Mouse (Mus musculus) retina, adult 2 months (tissue): ENCODE measurements around the gene Mpig6b.
A peak's percentile ranks its signal among the peaks of the same experiment; 100 is the strongest.

Experiments
- DNase-seq: peaks from one replicate; pipeline ENCODE4 v3.0.0-alpha.2; 2012; ENCODE audit warnings: low read depth, low spot score

Mpig6b gene

GRCm38 (mm10) chr17:35058911-35059892 is 6.8 kb downstream of the Mpig6b start, which contains the start of gene Ddah2:
Gene Ddah2 (plus strand): TSS chr17:35059035.
- DNase-seq = peak; percentile 42

DNA sequence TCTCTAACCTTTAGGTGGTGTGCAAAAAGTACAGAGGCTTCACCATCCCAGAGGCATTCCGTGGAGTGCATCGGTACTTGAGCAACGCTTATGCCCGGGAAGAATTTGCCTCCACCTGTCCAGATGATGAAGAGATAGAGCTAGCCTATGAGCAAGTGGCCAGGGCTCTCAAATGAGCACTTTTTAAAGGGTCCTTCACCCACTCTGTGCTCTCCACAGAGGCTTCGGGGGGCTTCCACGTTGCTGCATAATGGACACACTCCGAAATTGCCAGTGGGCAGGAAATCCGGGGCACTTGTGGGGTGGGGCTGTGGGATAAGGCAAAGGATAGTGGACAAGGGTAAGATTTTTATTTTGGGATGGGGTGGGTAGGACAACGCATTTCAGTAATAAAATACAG is 7.7 kb downstream of the Mpig6b start:
- DNase-seq = no peak

GRCm38 (mm10) chr17:35057090-35057489 is 8.9 kb downstream of the Mpig6b start:
- no peak for DNase-seq

DNA sequence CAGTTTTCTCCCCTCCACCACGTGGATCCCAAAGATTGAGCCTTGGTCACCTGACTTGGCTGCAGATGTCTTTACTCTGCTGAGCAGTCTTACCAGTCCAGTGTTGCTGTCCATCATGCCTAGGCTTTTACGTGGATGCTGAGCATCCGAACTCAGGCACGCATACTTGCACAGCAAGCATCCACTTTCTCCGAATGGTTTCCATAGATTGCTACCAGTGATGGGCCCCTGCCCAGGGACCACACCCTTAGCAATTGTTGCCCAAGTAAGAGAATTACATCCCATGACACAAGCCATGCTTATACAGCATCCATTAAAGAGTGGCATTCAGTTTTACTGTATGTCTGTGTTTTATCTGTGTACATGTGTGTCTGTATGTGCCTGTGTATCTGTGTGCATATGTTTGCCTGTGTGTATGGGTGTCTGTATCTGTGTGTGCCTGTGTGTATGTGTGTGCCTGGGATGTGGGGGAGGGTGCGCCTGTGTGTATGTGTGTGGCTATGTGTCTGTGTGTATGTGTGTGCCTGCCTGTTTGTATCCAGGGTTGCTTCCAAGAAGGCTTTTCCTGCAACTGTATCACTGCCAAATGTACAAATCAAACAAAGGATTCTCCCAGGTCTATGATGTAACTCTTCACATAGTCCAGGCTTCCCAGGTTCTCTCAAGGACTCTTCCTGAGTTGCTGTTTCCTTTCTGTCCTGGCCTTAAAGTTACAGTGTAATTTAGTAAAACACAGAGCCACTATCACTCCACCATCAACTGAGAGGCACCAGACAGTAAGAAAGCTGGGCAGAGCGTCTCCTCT is 10.1 kb downstream of the Mpig6b start:
- no peak for DNase-seq

DNA sequence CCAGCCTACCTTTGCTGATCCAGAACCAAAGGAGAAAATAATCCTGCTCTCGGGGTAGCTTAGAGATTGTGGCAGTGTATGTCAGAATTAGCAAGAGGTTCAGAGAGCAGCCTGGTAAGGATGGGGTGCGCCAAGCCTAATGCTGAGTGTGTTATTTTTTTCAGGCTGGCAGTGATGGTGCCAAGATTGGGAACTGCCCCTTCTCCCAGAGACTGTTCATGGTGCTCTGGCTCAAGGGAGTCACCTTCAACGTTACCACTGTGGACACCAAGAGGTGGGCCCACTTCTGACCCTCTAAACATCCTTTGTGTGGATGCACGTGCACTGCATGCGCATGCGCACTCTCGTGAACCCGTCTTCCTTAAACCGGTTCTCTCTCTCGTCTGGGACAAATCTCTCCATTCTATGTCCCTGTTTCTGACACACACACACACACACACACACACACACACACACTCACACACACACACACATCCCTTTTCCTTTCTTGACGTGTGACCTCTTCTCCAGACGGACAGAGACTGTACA is 13.6 kb downstream of the Mpig6b start:
- DNase-seq = no peak

DNA sequence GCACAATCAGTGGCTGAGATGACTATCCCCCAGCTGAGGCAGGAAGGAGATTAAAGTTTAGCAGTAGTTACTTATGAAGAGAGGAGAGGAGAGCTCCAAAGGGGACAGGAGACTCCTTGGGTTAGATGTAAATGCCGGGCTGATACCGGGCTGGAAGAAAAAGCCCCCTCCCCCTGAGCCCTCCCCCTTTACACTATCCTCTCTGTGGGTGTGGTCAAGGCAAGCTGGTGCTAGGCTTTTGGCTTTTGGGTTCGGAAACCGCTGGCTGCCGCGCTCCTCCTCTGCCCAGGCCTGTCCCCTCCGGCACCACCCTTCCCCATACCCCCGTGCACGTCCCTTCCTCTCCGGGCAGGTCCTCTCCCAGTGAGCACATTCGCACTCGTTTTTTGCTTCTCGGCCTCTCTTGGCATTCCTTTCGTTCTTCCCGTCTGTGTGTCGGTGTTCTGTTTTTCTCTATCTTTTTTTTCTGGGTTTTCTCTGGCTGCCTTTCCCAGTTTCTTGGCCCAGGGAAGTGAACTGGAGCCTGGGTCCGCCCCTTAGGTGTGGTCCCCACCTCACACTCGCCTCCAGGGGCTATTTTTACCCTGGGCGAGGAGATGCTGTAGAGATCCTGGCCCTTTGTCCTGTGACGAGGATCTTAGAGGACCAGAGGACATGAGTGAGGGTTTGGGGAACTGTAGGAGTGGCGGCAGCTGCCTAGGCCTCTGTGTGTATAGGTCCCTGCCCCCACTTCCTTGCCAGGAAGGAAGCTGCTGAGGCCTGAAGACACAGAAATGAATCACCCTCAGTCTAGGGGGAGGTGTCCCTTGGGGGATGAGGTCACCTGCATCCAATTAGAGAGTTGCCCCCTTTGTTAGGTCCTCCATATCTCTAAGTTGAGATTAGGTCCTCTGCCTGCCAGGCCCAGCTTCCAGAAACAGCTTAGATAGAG is 14.6 kb downstream of the Mpig6b start:
- no peak for DNase-seq

GRCm38 (mm10) chr17:35050126-35050750 is 15.7 kb downstream of the Mpig6b start:
- no peak for DNase-seq

DNA sequence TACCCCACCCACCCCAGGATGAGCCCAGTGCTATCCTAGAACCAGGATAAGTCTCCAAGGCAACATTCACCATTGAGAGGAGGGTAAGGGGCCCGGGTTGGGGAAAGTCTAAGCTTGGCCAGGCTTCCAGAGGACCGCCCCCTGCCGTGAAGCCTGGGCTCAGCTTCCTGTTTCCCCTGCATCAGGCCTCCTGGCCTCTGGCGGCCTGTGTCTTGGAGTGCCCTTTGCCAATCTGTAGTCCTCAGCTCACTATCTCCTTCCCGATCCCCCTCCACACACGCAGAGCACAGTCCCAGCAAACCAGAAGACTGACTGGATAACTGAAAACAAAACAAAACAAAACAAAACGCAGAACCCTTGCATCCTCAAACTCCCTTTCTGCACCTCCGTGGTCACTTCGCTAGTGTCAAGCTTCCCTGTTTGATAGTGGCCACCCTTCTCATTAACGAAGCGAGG is 16.4 kb downstream of the Mpig6b start, which contains the start of gene Clic1:
TSS of gene Clic1 (plus strand) at position 406 of the 456 bp plus-strand sequence.
- DNase-seq = no peak

DNA sequence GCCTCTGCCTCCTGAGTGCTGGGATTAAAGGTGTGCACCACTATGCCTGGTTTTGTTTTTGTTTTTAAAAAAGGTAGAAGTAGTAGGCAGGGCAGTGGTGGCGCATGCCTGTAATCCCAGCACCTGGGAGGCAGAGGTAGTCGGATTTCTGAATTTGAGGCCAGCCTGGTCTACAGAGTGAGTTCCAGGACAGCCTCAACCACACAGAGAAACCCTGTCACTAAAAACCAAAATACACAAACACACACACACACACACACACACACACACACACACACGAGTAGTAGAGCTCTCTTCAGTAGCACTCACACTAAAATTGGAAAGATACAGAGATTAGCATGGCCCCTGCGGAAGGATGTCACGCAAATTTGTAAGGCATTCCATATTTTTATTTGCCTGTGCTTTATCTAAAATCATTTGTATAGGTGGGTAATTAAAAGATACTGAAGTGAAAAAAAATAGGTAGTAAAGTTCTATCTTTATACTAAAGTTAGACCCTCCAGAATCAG is 17.0 kb downstream of the Mpig6b start:
- DNase-seq = no peak

- no peak for DNase-seq
Measured at GRCm38 (mm10) chr17:35048149-35048931, 17.6 kb downstream of the Mpig6b start.

- no peak for DNase-seq
Measured at GRCm38 (mm10) chr17:35047688-35048087, 18.3 kb downstream of the Mpig6b start.

DNA sequence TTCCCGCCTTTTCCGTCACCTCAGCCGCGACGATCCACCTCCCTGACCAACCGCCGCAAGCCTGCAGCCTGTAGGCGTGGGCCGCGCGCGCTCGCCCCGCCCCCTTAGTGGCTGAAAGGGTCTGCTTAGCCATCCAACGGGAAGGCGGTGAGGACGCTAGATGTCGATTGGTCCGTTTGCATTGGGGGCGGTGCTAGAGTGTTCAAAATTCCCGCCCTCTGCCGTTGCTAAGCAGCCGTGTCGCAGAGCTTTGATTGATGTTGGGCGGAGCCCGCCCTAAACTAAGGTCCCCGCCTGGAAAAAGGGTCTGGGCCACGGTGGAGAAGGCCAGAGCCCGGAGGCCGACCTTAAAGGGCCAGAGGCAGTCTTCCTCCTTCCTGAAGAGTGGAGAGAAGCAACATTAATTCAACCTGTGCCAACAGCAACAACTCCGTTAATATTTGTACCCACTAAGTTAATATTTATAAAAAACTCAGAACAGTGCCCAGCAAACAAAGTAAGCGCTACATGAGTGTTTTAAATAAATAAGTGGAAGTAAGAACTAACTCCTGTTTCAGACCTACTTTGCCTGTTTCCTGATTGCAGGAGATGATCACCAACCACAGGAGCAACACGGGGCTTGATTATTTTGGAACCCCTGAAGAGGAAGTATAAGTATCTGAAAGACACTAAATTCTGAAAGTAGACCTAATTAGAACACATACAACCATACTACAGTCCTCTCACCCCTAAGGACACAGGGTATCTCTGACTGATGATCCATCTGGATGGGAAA is 19.1 kb downstream of the Mpig6b start, which contains the start of gene Msh5:
TSS of gene Msh5 (minus strand) at position 65 of the 775 bp plus-strand sequence.
- peak; percentile 85 for DNase-seq

GRCm38 (mm10) chr17:35045807-35046680 is 19.9 kb downstream of the Mpig6b start:
- no peak for DNase-seq

GRCm38 (mm10) chr17:35044904-35045806 is 20.8 kb downstream of the Mpig6b start:
- DNase-seq = no peak

DNA sequence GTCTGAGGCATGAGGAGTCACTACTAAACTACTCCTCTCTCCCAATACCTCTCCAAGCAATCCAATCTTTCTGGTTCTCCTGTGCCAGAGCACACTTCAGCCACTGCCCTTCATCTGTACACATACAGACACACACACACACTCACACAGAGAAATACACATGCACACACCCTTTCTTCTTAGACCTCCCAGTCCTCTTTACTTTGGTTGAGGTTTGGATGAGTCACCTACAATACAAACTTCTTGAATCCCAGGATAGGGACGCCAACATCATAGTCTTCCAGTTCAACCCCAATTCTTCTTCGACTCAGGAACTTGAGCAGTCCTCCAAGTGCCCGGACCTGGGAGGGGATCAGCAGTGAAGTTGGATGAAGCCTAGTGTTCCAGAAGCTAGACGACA is 22.2 kb downstream of the Mpig6b start:
- DNase-seq = no peak

DNA sequence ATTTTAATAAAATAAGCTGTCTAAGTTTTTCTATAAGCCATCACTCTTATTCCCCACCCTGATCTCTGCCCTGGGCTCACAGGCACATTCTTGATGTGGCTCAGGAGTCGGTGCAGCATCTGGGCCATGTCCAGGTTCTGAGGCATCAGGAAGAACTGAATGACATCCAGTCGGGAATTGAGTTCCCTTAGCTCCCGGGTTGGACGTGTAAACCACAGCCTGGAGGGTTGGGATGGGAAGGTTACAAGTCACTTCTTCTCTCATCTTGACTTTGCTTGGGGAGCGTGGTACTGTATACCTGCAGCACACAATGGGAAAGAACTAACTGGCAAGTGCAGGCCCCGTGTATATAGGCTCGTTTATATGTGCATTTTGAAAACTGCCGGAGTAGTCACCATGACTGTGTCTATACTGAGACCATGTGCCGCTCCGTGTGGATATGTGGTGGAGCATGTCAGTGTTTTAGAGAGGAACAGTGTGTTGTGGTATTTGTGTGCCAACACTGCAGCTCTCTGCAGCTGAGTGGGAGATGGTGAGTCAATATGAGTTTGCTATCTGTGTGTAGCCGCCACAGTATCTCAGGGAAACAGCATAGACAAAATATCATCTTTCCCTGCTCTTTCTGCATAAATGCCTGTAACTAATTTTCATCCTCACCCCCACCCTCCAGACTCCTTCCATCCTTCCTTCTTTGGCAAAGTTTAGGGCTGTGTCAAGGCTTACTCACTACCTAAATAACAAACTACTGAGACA is 26.7 kb downstream of the Mpig6b start:
- no peak for DNase-seq
